Mouse (Mus musculus): Measurements from ENCODE around the gene Amz1. TPM values are rescaled to one million over a fixed set of nuclear protein-coding genes. Genes with fewer than 3 reads are reported as not detected.

Gene Amz1
- total RNA-seq (2021): 1 to 10 TPM in 1 of 2 experiments, under 1 TPM in 1; 0.17 to 1.5 TPM
- long read RNA-seq, experiment 1, full-length matches to known transcripts: 1 of 4 reads
- long read RNA-seq, experiment 1, partial matches to known transcripts: 0 of 4 reads
- long read RNA-seq, experiment 1, other reads (novel, unspliced or antisense): 3 of 4 reads
- long read RNA-seq, experiment 2, partial matches to known transcripts: 2 of 2 reads
- long read RNA-seq, experiment 2, other reads (novel, unspliced or antisense): 0 of 2 reads

- DNase-seq (ENCODE audit: low spot score in 2 of 2): no peak
Observed at GRCm38 (mm10) chr5:140723822-140724221, at the start of gene Amz1. Gene Amz1, plus strand, starts transcription at chr5:140724127.

GRCm38 (mm10) chr5:140675079-140675478, 48.8 kb upstream of the Amz1 start:
- no peak for DNase-seq (ENCODE audit: low spot score in 2 of 2)

- no peak for DNase-seq (ENCODE audit: low spot score in 2 of 2)
Observed at GRCm38 (mm10) chr5:140675640-140676039, 48.3 kb upstream of the Amz1 start.

- DNase-seq (ENCODE audit: low spot score in 2 of 2): no peak
Observed at GRCm38 (mm10) chr5:140677137-140677536, 46.8 kb upstream of the Amz1 start.

- no peak for DNase-seq (ENCODE audit: low spot score in 2 of 2)
Observed at GRCm38 (mm10) chr5:140680051-140680450, 43.9 kb upstream of the Amz1 start.

- DNase-seq (ENCODE audit: low spot score in 2 of 2): no peak
Observed at GRCm38 (mm10) chr5:140680950-140681349, 43.0 kb upstream of the Amz1 start.

GRCm38 (mm10) chr5:140682113-140682512, 41.8 kb upstream of the Amz1 start:
- DNase-seq (ENCODE audit: low spot score in 2 of 2): no peak

GRCm38 (mm10) chr5:140684343-140685148, 39.4 kb upstream of the Amz1 start:
- peak; percentile 29 to 46 for DNase-seq (ENCODE audit: low spot score in 2 of 2)

GRCm38 (mm10) chr5:140688434-140688833, 35.5 kb upstream of the Amz1 start:
- DNase-seq (ENCODE audit: low spot score in 2 of 2): no peak

- DNase-seq (ENCODE audit: low spot score in 2 of 2): no peak
Observed at GRCm38 (mm10) chr5:140695987-140696386, 27.9 kb upstream of the Amz1 start.

- DNase-seq (ENCODE audit: low spot score in 2 of 2): no peak
Observed at GRCm38 (mm10) chr5:140699776-140700175, 24.2 kb upstream of the Amz1 start.

- no peak for DNase-seq (ENCODE audit: low spot score in 2 of 2)
Observed at GRCm38 (mm10) chr5:140701661-140702060, 22.3 kb upstream of the Amz1 start.

- DNase-seq (ENCODE audit: low spot score in 2 of 2): peak; percentile 94 to 96
Observed at GRCm38 (mm10) chr5:140702103-140702513, 21.8 kb upstream of the Amz1 start, which contains the start of gene Iqce. Gene Iqce, minus strand, starts transcription at chr5:140702378.

GRCm38 (mm10) chr5:140702618-140703175, 21.2 kb upstream of the Amz1 start:
- no peak for DNase-seq (ENCODE audit: low spot score in 2 of 2)

GRCm38 (mm10) chr5:140703480-140704377, 20.2 kb upstream of the Amz1 start:
- no peak for DNase-seq (ENCODE audit: low spot score in 2 of 2)

GRCm38 (mm10) chr5:140704378-140705251, 19.3 kb upstream of the Amz1 start, which contains the start of gene Brat1:
Gene Brat1, plus strand, starts transcription at chr5:140705011.
- DNase-seq (ENCODE audit: low spot score in 2 of 2): peak; percentile 97 to 99

GRCm38 (mm10) chr5:140705501-140706171, 18.3 kb upstream of the Amz1 start:
- DNase-seq (ENCODE audit: low spot score in 2 of 2): no peak

- DNase-seq (ENCODE audit: low spot score in 2 of 2): no peak
Observed at GRCm38 (mm10) chr5:140710315-140710714, 13.6 kb upstream of the Amz1 start.

- no peak for DNase-seq (ENCODE audit: low spot score in 2 of 2)
Observed at GRCm38 (mm10) chr5:140711040-140711439, 12.9 kb upstream of the Amz1 start.

Data from adrenal gland, adult 18-20 months (tissue).